Mouse (Mus musculus) E14TG2a.4 (cell line): Measurements from ENCODE around the gene Mbnl1.

Experiments used
- CTCF ChIP-seq: conservative IDR thresholded peaks from 2 replicates; pipeline ENCODE4 v1.5.1; 2014; ENCODE audit warnings: low read length
- POU5F1 ChIP-seq: IDR thresholded peaks from 2 replicates; pipeline ENCODE4 v1.6.1; 2014; ENCODE audit warnings: low read length, borderline replicate concordance

- TF ChIP-seq CTCF: no peak
- no peak for TF ChIP-seq POU5F1
These were observed 34.9 kb upstream of the Mbnl1 start for GRCm38 (mm10) chr3:60437678-60438232.
